Mouse (Mus musculus) heart, postnatal 0 days (tissue): ENCODE data around the gene Wfdc3. TPM values are rescaled to one million over a fixed set of nuclear protein-coding genes. Genes with fewer than 3 reads are reported as not detected.

Experiments
- ATAC-seq: fragments of 200-750 bp; cut with Nextera tagmentation; 2 replicates; pipeline ENCODE4 v1.8.0; 2017; ENCODE audit warnings: low read depth, moderate number of reproducible peaks, moderate library complexity; ENCODE audit not compliant: insufficient read depth
- DNase-seq: peaks from one replicate; pipeline ENCODE4 v3.0.0-alpha.2; 2016; ENCODE audit warnings: low spot score
- H3K27ac ChIP-seq: fragments of 300-500 bp; sonication (generic); 2 replicates; pipeline ENCODE4 v1.5.1; 2014; ENCODE audit warnings: low read depth, mild to moderate bottlenecking
- H3K27me3 ChIP-seq: fragments of 300-500 bp; sonication (generic); 2 replicates; pipeline ENCODE4 v1.6.1; 2014; ENCODE audit warnings: low read length, mixed read lengths; ENCODE audit not compliant: control insufficient read depth, insufficient read depth
- H3K36me3 ChIP-seq: fragments of 300-500 bp; sonication (generic); replicated peaks from 2 replicates; pipeline ENCODE4 v1.6.1; 2014; ENCODE audit warnings: low read length, mixed read lengths; ENCODE audit not compliant: control insufficient read depth, insufficient read depth
- H3K4me1 ChIP-seq: fragments of 300-500 bp; sonication (generic); 2 replicates; pipeline ENCODE4 v1.6.1; 2014; ENCODE audit warnings: antibody characterized with exemption; ENCODE audit not compliant: control insufficient read depth, insufficient read depth
- H3K4me2 ChIP-seq: fragments of 300-500 bp; sonication (generic); 2 replicates; pipeline ENCODE4 v1.6.1; 2014; ENCODE audit warnings: low read depth, mild to moderate bottlenecking, low read length, moderate library complexity
- H3K4me3 ChIP-seq: fragments of 300-500 bp; sonication (generic); 2 replicates; pipeline ENCODE4 v1.5.1; 2014; ENCODE audit warnings: low read depth, low read length
- H3K9ac ChIP-seq: fragments of 300-500 bp; sonication (generic); replicated peaks from 2 replicates; pipeline ENCODE4 v1.6.1; 2014; ENCODE audit warnings: low read depth, low read length, mixed read lengths
- H3K9me3 ChIP-seq: fragments of 300-500 bp; sonication (generic); replicated peaks from 2 replicates; pipeline ENCODE4 v1.6.1; 2016; ENCODE audit warnings: low read length; ENCODE audit not compliant: control insufficient read depth
- CTCF ChIP-seq: IDR thresholded peaks from 2 replicates; pipeline ENCODE4 v1.5.1; 2016; ENCODE audit warnings: antibody characterized with exemption, control low read depth, low read depth
- EP300 ChIP-seq: IDR thresholded peaks from 2 replicates; pipeline ENCODE4 v1.6.1; 2016; ENCODE audit warnings: antibody characterized with exemption, low read depth
- WGBS: fragments of 180-500 bp; shearing (Covaris S2); extraction: QIAGEN DNeasy Blood & Tissue Kit; methylation state at CpG from one replicate; pipeline ENCODE4 v1.1.7; 2014; 5-methylcytosine and 5-hydroxymethylcytosine counted together
- polyA plus RNA-seq: library from polyadenylated mRNA; unstranded; fragments of >200 nt; fragmentation: Nextera tagmentation; extraction: Ambion mirVana; gene quantifications from 2 replicates; pipeline ENCODE4 v1.2.1, GENCODE M21; 2015
- total RNA-seq: library from RNA; depleted of rRNA; stranded (reverse); fragments of >200 nt; gene quantifications from 2 replicates; pipeline ENCODE4 v1.2.3, GENCODE M21; 2014; ENCODE audit warnings: low replicate concordance

The Wfdc3 gene
- total and polyA plus RNA-seq, 2 experiments from 2014 or later = 0.46 TPM; not detected in 1

DNA sequence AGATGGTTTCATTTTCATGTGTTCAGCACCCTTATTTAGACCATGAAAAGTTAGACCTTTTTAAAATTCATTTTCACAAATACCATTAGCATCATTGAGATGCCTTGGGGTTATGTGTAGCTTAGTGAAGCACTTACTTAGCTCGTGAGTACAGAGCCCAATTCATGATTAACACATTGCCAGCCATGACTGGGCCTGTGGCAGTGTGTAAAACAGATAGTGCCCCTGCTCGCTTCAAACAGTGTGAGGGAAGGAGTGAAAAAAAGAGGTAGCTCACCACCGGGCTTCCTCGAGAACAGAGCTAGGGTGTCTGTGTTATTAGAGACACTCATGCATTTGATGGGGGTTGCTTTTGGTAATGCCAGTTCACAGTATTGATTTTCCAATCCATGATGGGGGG is 2.5 kb upstream of the Wfdc3 start:
- Histone ChIP-seq H3K9ac (no peak overlapping the region), H3K27me3 (no peaks in the 10 kb centered on the region), H3K4me2 (no peak overlapping the region), H3K9me3 (no peaks in the 10 kb centered on the region), H3K27ac (no peak overlapping the region), H3K4me1 (peaks cover 14% of the 10 kb centered on the region), H3K36me3 (peaks cover 51% of the 10 kb centered on the region), H3K4me3 (no peak overlapping the region)
- ATAC-seq (no peak), DNase-seq (no peak)
- TF ChIP-seq CTCF (no peak), EP300 (no peak)
- WGBS = 77% methylated on average over 4 of the region's 4 CpGs

DNA sequence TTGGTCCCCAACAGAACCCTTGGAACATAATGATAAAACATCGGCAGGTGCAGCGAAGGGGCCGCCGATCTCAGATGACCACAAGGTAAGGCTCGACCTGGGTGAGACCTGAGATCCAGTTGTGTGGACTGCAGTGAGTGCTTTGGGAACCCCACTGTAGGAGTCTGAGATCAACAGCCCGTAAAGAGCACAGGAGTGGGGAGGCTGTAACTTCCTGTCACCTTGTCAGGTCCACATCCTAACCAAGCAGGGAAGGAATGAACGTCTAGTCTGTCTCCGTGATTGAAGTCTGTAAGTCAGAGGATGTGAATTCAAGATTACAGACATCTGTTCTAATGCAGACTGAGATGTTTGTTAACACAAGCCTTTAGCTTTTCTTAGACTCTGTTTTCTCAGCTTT is 962 bp upstream of the Wfdc3 start:
- ATAC-seq = no peak
- DNase-seq = no peak
- no peaks in the 10 kb centered on the region for H3K9me3 ChIP-seq
- no peaks in the 10 kb centered on the region for H3K27me3 ChIP-seq
- peaks cover 14% of the 10 kb centered on the region for H3K4me1 ChIP-seq
- TF ChIP-seq EP300 = no peak
- TF ChIP-seq CTCF = no peak
- 34% methylated on average over 8 of the region's 8 CpGs for WGBS
- peak overlapping the region; percentile 82 for H3K4me2 ChIP-seq
- H3K36me3 ChIP-seq = peaks cover 40% of the 10 kb centered on the region
- H3K4me3 ChIP-seq = peak overlapping the region; percentile 86
- H3K27ac ChIP-seq = peak overlapping the region; percentile 79; the same call in 1 of the 2 replicates
- peak overlapping the region; percentile 90 for H3K9ac ChIP-seq

DNA sequence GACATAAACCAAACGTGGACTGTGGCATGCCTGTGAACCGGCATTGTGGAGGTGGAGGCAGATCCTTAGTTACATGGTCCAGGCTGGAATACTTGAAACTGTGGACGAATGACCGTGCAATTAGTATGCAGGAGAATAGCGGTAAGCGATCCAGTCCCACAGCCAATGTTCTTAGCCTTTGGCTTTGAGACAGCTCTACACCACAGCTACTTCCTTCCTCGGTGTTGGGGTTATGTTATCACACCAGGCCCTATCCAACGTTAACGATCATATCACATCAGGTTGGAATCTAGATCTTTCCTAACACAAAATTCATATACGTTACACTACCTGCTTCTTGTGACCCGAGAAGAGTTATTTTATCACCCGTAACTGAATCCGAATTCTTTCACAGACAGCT is 744 bp downstream of the Wfdc3 start:
- WGBS = 60% methylated on average over 13 of the region's 13 CpGs
- no peak for TF ChIP-seq CTCF
- TF ChIP-seq EP300 = no peak
- Histone ChIP-seq H3K27me3 (no peaks in the 10 kb centered on the region), H3K36me3 (peaks cover 24% of the 10 kb centered on the region), H3K4me1 (peaks cover 14% of the 10 kb centered on the region), H3K9me3 (no peaks in the 10 kb centered on the region), H3K4me3 (peak overlapping the region; percentile 86), H3K9ac (no peak overlapping the region), H3K4me2 (peak overlapping the region; percentile 82), H3K27ac (no peak overlapping the region)
- DNase-seq (no peak), ATAC-seq (no peak)

DNA sequence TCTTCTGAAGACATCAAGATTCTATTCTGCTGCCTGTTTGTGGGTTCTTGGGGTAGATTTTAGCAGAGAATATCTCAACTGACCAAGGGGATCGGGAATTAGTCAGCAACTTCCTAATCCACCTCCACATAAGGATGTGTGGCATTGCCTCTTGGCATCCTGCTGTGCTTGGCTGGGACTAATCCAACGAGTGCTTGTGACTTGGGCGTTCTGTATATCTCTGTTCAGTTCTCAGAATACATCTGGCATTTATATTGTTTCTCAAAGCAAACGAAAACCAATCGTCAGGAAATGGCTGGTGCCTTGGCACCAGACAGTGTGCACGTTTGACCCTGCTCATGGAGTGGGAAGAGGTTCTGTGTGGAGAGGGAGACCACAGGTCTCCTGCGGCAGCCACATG is 5.9 kb downstream of the Wfdc3 start:
- H3K36me3 ChIP-seq = no peaks in the 10 kb centered on the region
- H3K4me2 ChIP-seq = no peak overlapping the region
- DNase-seq (no peak), ATAC-seq (no peak)
- TF ChIP-seq CTCF (no peak), EP300 (no peak)
- no peaks in the 10 kb centered on the region for H3K27me3 ChIP-seq
- no peaks in the 10 kb centered on the region for H3K9me3 ChIP-seq
- 39% methylated on average over 7 of the region's 7 CpGs for WGBS
- H3K4me3 ChIP-seq = no peak overlapping the region
- no peak overlapping the region for H3K27ac ChIP-seq
- H3K4me1 ChIP-seq = peaks cover under 1% of the 10 kb centered on the region
- no peak overlapping the region for H3K9ac ChIP-seq

DNA sequence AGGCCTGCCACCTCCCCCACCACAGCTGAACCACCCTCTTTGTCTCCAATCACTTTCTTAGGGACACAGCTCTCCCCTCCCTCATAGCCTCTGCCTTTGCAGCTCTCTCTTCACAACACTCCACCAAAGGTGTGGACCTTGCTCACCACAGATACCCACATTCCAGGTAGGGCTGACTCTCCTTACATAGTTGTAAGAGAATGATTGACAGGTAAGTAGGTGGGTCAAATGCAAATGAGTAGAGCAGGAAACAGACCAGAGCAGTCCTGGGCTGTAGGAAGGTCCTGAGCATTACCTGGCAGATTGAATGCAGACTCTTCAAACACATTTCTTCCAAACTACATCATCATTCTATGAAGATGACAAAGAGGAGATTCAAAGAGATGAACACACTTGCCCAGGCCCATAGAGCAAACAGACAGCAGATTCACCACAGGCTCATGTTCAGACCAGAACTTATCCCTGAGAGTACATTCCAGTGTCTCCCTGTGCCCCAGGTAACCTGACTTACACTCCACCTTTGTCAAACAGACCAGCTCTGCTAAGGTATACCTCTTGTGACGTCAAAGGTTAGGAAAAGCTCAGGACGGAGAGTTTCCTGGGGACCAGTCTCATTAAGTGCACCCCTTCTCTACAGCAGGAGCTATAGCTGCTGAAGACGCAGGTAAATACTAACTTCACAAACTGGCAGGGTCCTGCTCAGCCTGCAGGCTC is 8.2 kb downstream of the Wfdc3 start:
- Histone ChIP-seq H3K4me3 (no peak overlapping the region), H3K27me3 (no peaks in the 10 kb centered on the region), H3K4me1 (no peaks in the 10 kb centered on the region), H3K36me3 (no peaks in the 10 kb centered on the region), H3K27ac (no peak overlapping the region), H3K9ac (no peak overlapping the region), H3K9me3 (no peaks in the 10 kb centered on the region), H3K4me2 (no peak overlapping the region)
- ATAC-seq (no peak), DNase-seq (no peak)
- WGBS = 68% methylated on average over 3 of the region's 3 CpGs
- TF ChIP-seq EP300 = no peak
- no peak for TF ChIP-seq CTCF

DNA sequence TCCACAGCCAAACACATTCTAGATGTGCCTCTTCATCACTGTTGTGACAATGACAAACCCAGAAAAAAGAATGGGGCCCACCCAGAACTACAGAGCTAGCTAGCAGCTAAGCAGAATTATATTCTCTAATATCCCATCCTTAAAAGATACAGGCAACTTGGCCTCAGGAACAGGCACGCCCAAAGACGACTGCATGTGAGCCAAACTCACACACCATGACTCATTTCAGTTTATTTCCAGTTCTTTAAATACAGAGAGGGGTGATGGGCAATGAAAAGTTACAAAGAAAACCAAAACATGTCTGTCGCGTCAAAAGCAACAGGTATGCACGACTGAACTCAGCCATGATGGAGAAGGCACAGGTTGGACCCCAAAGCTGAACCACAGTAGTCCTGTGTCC is 10.3 kb downstream of the Wfdc3 start:
- no peaks in the 10 kb centered on the region for H3K4me1 ChIP-seq
- 83% methylated on average over 5 of the region's 5 CpGs for whole genome bisulfite sequencing
- TF ChIP-seq EP300 (no peak), CTCF (no peak)
- no peak overlapping the region for H3K4me3 ChIP-seq
- DNase-seq = no peak
- H3K27ac ChIP-seq = no peak overlapping the region
- no peak overlapping the region for H3K9ac ChIP-seq
- no peak overlapping the region for H3K4me2 ChIP-seq
- H3K36me3 ChIP-seq = no peaks in the 10 kb centered on the region
- no peaks in the 10 kb centered on the region for H3K27me3 ChIP-seq
- no peak for ATAC-seq
- H3K9me3 ChIP-seq = no peaks in the 10 kb centered on the region
